Mouse (Mus musculus) myocyte (in vitro differentiated cells): ENCODE data around the gene B4gat1.

ENCODE experiments used
- E2F4 ChIP-seq: IDR thresholded peaks from one replicate; pipeline ENCODE4 v1.6.1; 2011; ENCODE audit warnings: mild to moderate bottlenecking, control low read depth, moderate library complexity; ENCODE audit not compliant: insufficient read depth
- MYOD1 ChIP-seq, 3 experiments: IDR thresholded peaks; one replicate each; pipeline ENCODE4 v1.6.1; 2011; ENCODE audit warnings: control low read depth in 2 of 3, low read depth in 2 of 3, mild to moderate bottlenecking in 2 of 3, moderate library complexity in 1 of 3; ENCODE audit not compliant: insufficient read length in 2 of 3, control insufficient read depth in 1 of 3
- MYOG ChIP-seq, 3 experiments: IDR thresholded peaks; one replicate each; pipeline ENCODE4 v1.6.1; 2011; ENCODE audit warnings: control low read depth in 2 of 3, low read depth in 2 of 3, mild to moderate bottlenecking in 2 of 3; ENCODE audit not compliant: insufficient read length in 2 of 3, control insufficient read depth in 1 of 3, insufficient read depth in 1 of 3
- POLR2A ChIP-seq: IDR thresholded peaks from one replicate; pipeline ENCODE4 v1.6.1; 2011; ENCODE audit warnings: low read depth, mild to moderate bottlenecking, control low read depth, moderate library complexity; ENCODE audit not compliant: insufficient read length
- TCF3 ChIP-seq: IDR thresholded peaks from one replicate; pipeline ENCODE4 v1.6.1; 2011; ENCODE audit warnings: low read depth, control low read depth; ENCODE audit not compliant: insufficient read length
- USF1 ChIP-seq: IDR thresholded peaks from one replicate; pipeline ENCODE4 v1.6.1; 2011; ENCODE audit warnings: low read depth, mild to moderate bottlenecking, control low read depth, moderate library complexity

DNA sequence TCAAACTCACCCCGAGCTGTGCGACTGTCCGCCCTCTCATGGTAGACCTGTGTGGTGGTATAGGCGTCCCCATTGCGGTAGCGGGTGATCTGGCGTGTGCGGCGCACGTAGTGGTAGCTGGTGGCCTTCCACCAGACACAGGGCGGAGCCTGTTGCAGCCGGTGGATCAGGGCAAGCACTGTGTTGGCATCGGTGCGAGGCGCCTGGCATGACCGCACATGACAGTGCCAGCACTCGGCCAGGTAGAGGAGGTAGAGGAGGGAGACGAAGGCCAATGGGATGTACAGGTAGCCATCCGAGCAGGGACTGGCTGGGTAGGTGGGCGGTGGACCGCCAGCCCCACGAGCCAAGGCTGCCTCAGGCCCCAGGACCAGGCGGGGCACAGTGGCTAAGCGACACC, 44.0 kb downstream of the B4gat1 start:
- TF ChIP-seq POLR2A (no peak), E2F4 (no peak), TCF3 (no peak), USF1 (no peak), MYOD1 (IDR thresholded peaks at IDR 0.05; ENCODE audit: control insufficient read depth in 1 of 3, insufficient read length in 2 of 3, low read depth in 2 of 3) (no peak), MYOG (IDR thresholded peaks at IDR 0.05; ENCODE audit: control insufficient read depth in 1 of 3, insufficient read depth in 1 of 3, insufficient read length in 2 of 3, low read depth in 2 of 3) (no peak)
